Mouse (Mus musculus) ES-E14 (cell line): ENCODE results near the gene Nbl1. TPM values are rescaled to one million over a fixed set of nuclear protein-coding genes. Genes with fewer than 3 reads are reported as not detected.

Experiments
- DNase-seq: peaks from one replicate; pipeline ENCODE4 v3.0.0-alpha.2; 2013; ENCODE audit warnings: low read depth, low spot score
- H3K27ac ChIP-seq: 2 replicates; pipeline ENCODE4 v1.5.1; 2012; ENCODE audit warnings: low read depth, mild to moderate bottlenecking, low read length, moderate library complexity, mixed read lengths; ENCODE audit not compliant: poor library complexity, insufficient read depth, severe bottlenecking
- H3K36me3 ChIP-seq: 2 replicates; pipeline ENCODE4 v1.6.1; 2012; ENCODE audit warnings: mild to moderate bottlenecking, low read length, moderate library complexity, mixed read lengths; ENCODE audit not compliant: control insufficient read depth, poor library complexity, insufficient read depth, severe bottlenecking
- H3K4me1 ChIP-seq, 2 experiments: fragments of 150-350 bp in 1 of 2; sonication (generic) in 1 of 2; 2 replicates each; pipeline ENCODE4 v1.6.1; 2012; ENCODE audit warnings: low read length in 2 of 2, mild to moderate bottlenecking in 1 of 2, mixed read lengths in 1 of 2; ENCODE audit not compliant: control insufficient read depth in 2 of 2, insufficient read depth in 2 of 2, poor library complexity in 1 of 2
- H3K4me3 ChIP-seq, 2 experiments: fragments of 150-350 bp in 1 of 2; sonication (generic) in 1 of 2; 2 replicates each; pipeline ENCODE4 v1.5.1; 2012; ENCODE audit warnings: low read length in 2 of 2, low read depth in 1 of 2, mild to moderate bottlenecking in 1 of 2, mixed read lengths in 1 of 2; ENCODE audit not compliant: insufficient read depth in 1 of 2, poor library complexity in 1 of 2, severe bottlenecking in 1 of 2
- H3K9ac ChIP-seq: 2 replicates; pipeline ENCODE4 v1.6.1; 2012; ENCODE audit warnings: low read depth, mild to moderate bottlenecking, low read length, mixed read lengths; ENCODE audit not compliant: poor library complexity, insufficient read depth, severe bottlenecking
- H3K9me3 ChIP-seq: fragments of 150-350 bp; sonication (generic); 2 replicates; pipeline ENCODE4 v1.6.1; 2012; ENCODE audit warnings: low read depth, mild to moderate bottlenecking, low read length; ENCODE audit not compliant: control insufficient read depth, insufficient read depth
- CHD2 ChIP-seq: IDR thresholded peaks from 2 replicates; pipeline ENCODE4 v1.6.1; 2014; ENCODE audit warnings: mild to moderate bottlenecking, low read depth, low read length, inconsistent platforms
- HCFC1 ChIP-seq: IDR thresholded peaks from 2 replicates; pipeline ENCODE4 v1.6.1; 2012; ENCODE audit warnings: low read length, inconsistent platforms, borderline replicate concordance; ENCODE audit not compliant: insufficient read depth
- MAFK ChIP-seq: IDR thresholded peaks from 2 replicates; pipeline ENCODE4 v1.6.1; 2014; ENCODE audit warnings: mild to moderate bottlenecking, low read depth, low read length, inconsistent platforms; ENCODE audit not compliant: insufficient read depth
- ZC3H11A ChIP-seq: IDR thresholded peaks from 2 replicates; pipeline ENCODE4 v1.6.1; 2012; ENCODE audit warnings: low read depth, mild to moderate bottlenecking, inconsistent platforms, low read length, borderline replicate concordance
- ZNF384 ChIP-seq: IDR thresholded peaks from 2 replicates; pipeline ENCODE4 v1.6.1; 2012; ENCODE audit warnings: low read depth, low read length, inconsistent platforms
- in situ Hi-C, 2 experiments: fragments of 600-800 bp; cut with MboI; formaldehyde crosslinking; loops; one replicate each; pipeline ENCODE4 v1.15.1; 2025; ENCODE audit warnings: low sequenced_read_pairs in 2 of 2, inconsistent platforms in 1 of 2; ENCODE audit not compliant: unreplicated experiment in 2 of 2
- total RNA-seq: library from RNA; depleted of rRNA; stranded (reverse); fragments of 300-350 nt; gene quantifications from 2 replicates; pipeline ENCODE4 v1.2.3, GENCODE M21; 2012

The Nbl1 gene
- total RNA-seq, 1 experiment = 12.5 TPM

DNA sequence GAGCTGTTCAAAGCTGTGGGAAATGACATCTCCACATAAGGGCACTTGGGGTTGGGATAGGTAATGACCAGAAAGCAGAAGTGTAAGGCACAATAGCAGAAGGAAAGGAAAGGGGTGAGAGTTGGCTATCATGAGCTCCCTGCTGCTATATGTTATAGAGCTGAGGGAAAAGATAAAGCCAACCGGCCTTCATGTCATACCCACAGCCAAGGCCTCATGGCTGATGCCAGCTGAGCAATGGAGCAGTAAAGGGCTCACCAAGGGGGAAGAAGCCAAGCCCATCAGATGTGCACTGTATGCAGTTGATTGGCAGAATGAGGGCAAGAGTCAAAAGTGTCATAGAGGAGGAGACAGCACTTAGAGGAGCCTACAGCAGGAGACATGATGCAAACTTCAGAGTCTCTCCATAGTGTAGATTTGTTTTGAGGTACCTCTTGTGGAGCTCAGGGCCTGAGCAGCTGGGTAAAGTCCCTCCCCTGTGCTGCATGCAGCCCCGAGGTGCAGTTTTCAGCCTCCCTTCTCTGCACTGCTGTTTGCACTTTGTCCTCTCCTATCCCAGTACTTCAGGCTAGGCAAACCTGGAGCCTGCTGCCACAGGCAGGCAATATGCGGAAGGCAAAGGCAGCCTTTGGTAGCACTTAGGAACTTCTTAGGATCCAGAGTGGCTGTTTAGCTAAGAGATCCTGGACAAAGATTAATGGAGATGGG lies 23.7 kb upstream of the Nbl1 start:
- H3K9ac ChIP-seq = no peak overlapping the region
- H3K36me3 ChIP-seq = no peaks in the 10 kb centered on the region
- H3K4me1 ChIP-seq = 0 out of 4 replicates have a peak, but pooled peaks cover 0 to 2% of the 10 kb centered on the region in 2 experiments
- in situ Hi-C loops = no loop called here
- TF ChIP-seq MAFK (no peak), ZNF384 (no peak), ZC3H11A (no peak), CHD2 (no peak), HCFC1 (no peak)
- no peak overlapping the region for H3K27ac ChIP-seq
- no peak for DNase-seq
- no peaks in the 10 kb centered on the region for H3K9me3 ChIP-seq
- H3K4me3 ChIP-seq = no peak overlapping the region

DNA sequence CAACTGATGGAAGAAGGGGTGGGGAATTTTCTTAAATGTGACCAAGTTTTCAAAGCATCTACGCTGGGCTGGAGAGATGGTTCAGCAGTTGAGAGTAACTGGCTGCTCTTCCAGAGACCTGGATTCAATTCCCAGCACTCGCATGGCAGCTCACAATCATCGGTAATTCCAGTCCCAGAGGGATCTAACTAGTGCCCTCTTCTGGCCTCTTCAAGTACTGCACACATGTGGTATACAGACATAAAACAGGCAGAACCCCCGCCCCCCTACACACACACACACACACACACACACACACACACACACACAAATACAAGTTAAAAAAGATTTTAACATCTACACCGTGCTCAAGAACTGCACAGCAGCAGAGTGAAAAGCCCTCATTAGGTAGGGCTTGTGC lies 22.9 kb upstream of the Nbl1 start:
- in situ Hi-C loops = no loop called here
- peaks cover 0 to 2% of the 10 kb centered on the region in 2 experiments; a peak in 1 of 4 replicates for H3K4me1 ChIP-seq
- H3K36me3 ChIP-seq = no peaks in the 10 kb centered on the region
- DNase-seq = peak; percentile 54
- H3K9me3 ChIP-seq = no peaks in the 10 kb centered on the region
- no peak for TF ChIP-seq CHD2
- H3K9ac ChIP-seq = no peak overlapping the region
- H3K27ac ChIP-seq = no peak overlapping the region
- H3K4me3 ChIP-seq = no peak overlapping the region

DNA sequence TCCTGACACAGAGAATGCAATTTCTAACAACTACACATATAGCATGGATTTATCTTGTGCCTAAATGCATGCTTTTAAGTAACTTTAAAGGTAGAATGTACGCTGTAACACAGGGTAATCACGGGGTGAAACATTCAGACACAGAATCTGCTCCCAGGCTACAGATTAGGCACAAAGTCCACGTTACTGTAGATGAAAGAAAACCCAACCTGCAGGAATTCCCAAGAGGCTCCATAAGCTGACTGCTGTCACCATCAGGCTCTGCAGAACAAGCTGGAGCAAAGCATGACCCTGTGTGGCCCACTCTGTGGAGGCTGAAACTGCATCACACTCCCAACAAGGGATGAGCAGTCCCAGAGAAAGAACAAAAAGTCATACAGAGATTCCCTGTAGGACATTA lies 19.7 kb upstream of the Nbl1 start:
- Histone ChIP-seq H3K4me1 (peaks cover 0 to 2% of the 10 kb centered on the region in 2 experiments; a peak in 2 of 4 replicates), H3K36me3 (no peaks in the 10 kb centered on the region), H3K9ac (no peak overlapping the region), H3K27ac (no peak overlapping the region), H3K9me3 (no peaks in the 10 kb centered on the region), H3K4me3 (no peak overlapping the region)
- TF ChIP-seq CHD2 (no peak), HCFC1 (no peak), ZNF384 (no peak), MAFK (no peak)
- in situ Hi-C loops = no loop called here
- no peak for DNase-seq

DNA sequence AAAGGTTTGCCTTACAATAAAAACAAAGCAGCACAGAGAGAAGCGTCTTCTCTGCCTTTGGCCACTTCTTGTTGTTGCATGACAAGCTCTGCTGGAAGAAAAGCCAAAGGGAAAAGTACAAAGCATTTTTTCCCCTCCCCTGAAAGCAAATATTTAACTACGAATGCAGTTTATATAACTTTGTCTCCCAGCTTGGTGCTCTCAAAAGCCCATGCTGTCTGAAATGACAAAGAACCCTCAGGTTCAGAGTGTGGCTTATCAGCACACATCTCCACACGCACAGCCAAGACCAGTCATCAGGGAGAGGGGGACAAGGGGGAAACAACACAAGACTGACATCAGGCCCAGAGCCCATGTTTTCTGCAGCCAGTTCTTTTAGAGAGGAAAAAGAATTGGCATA lies 18.6 kb upstream of the Nbl1 start:
- Histone ChIP-seq H3K9ac (no peak overlapping the region), H3K36me3 (no peaks in the 10 kb centered on the region), H3K9me3 (no peaks in the 10 kb centered on the region), H3K27ac (no peak overlapping the region), H3K4me3 (no peak overlapping the region), H3K4me1 (no peaks in the 10 kb centered on the region; a peak in 2 of 4 replicates)
- TF ChIP-seq CHD2 = no peak
- TF ChIP-seq MAFK = no peak
- no peak for TF ChIP-seq ZC3H11A
- TF ChIP-seq ZNF384 = no peak
- TF ChIP-seq HCFC1 = no peak
- DNase-seq = no peak
- in situ Hi-C loops = no loop called here

DNA sequence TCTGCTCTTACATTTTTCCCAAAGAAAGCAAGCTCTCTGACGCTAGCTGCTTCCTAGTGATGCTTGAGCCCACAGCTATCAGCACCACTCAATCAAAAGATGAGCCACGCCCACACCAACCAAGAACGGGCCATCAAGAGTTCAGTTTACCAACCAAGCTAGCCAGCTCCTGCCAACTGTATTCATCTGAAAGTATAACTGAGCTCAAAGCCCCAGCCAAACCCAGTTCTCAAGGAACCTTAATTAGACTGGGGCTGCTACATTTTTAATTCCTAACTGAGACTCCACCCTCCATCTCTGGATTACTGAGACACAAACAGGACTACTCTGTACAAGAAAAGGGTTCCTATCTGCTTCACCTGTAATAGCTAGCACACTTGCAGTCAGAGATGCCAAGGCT lies 18.1 kb upstream of the Nbl1 start:
- H3K36me3 ChIP-seq = no peaks in the 10 kb centered on the region
- H3K4me1 ChIP-seq = no peaks in the 10 kb centered on the region; a peak in 2 of 4 replicates
- in situ Hi-C loops = no loop called here
- H3K27ac ChIP-seq = no peak overlapping the region
- DNase-seq = no peak
- TF ChIP-seq ZC3H11A = no peak
- no peak for TF ChIP-seq MAFK
- TF ChIP-seq CHD2 = no peak
- no peak for TF ChIP-seq ZNF384
- no peak for TF ChIP-seq HCFC1
- H3K4me3 ChIP-seq = no peak overlapping the region
- no peak overlapping the region for H3K9ac ChIP-seq
- H3K9me3 ChIP-seq = no peaks in the 10 kb centered on the region
